Mouse (Mus musculus) adrenal gland, postnatal 4 days (tissue): ENCODE data around the gene Stx19. TPM values are rescaled to one million over a fixed set of nuclear protein-coding genes. Genes with fewer than 3 reads are reported as not detected.

Experiments used
- DNase-seq, 2 experiments: peaks; one replicate each; pipeline ENCODE4 v3.0.0; 2021 to 2022; ENCODE audit warnings: low spot score in 2 of 2, mixed read lengths in 2 of 2
- long read RNA-seq, 2 experiments: library from polyadenylated mRNA; stranded (forward); transcript quantifications; one replicate each; pipeline ENCODE4 v2.0.0; 2021
- total RNA-seq, 2 experiments: library from RNA; stranded (reverse); gene quantifications; 2 replicates each; pipeline ENCODE4 v1.2.3; 2021

Stx19 gene
- not detected for total RNA-seq
- long read RNA-seq, experiment 1: 0 reads
- long read RNA-seq, experiment 2: 0 reads

DNA sequence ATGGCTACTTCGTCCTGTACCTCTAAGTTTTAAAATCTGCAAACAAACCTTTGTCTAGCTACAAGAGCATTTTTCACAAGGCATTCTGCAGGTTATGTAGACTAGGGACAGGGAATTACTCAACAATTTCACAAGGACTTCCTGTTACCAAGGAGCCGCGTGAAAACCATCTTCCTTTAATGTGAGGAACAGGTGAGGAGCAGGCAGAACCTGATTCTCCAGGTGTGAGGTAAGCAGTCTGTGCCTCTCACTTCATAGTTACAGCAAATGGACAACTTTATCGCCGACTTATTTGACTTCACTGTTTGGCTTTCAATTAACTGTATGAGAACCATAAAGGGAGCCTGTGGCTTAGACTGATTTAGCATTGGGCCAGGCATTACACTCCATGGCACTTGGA, at the start of gene Stx19:
TSS of gene Stx19 (plus strand) at position 186 of the 400 bp plus-strand sequence.
- DNase-seq: no peak

DNA sequence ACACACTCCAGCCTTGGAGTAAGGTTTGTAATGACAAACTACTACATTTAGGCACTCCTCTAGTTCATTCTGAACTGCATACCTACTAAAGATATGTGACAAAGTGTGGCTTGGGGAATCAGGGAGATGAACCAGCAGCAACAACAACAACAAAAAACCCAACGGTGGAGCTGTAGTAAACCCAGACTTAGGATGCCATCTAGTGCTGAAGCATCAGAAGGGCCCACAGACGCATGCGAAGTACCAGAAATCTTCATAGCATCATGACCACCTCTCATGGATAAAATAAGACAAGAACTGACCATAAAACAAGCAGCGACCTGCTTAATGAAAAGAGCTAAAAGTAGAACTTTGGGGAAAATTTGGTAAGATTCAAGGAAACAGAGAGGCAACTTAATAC, 41.0 kb upstream of the Stx19 start:
- no peak for DNase-seq

GRCm38 (mm10) chr16:62776034-62776433, 38.4 kb upstream of the Stx19 start:
- no peak for DNase-seq

GRCm38 (mm10) chr16:62778282-62778681, 36.2 kb upstream of the Stx19 start:
- no peak for DNase-seq

DNA sequence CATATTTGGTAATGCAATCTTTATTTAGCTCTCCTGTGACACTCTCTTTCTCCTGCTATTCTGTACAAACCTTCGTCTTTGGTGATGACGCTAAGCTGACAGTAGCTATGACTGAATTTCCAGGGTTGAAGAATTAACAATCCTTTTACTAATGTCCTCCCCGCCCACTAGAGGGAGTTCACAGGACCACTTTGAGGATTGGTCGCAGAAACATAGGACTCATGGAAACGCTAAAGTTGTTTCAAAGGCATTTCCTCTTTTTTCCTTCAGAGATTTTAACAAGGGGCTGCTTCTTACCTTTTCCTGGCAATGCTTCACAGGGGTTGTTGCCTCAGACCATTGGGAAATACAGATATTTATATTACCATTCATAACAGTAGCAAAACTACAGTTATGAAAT, 32.2 kb upstream of the Stx19 start:
- DNase-seq: no peak

- peak; percentile 57 to 78 for DNase-seq
Measured at GRCm38 (mm10) chr16:62786621-62787331, 27.7 kb upstream of the Stx19 start, which contains the start of gene Nsun3. Nsun3 (minus strand) TSS chr16:62786818.

DNA sequence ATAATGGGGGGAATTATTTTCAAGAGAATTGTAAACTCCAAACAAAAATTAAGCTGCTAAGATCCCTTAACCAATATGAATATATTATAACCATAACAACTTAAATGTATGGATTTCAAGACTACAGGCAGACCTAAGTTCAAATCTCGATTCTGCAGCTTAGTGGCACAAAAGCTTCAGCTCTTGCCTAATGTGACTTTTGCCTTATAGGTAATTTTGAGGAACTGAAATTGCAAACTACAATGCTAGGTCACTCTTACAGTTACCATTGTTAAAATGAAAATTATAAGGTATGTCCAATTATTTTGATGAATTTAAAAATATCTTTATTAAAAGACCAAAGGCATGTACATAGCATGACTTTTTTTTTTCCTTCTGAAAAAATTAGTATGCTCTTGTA, 17.9 kb upstream of the Stx19 start:
- no peak for DNase-seq

DNA sequence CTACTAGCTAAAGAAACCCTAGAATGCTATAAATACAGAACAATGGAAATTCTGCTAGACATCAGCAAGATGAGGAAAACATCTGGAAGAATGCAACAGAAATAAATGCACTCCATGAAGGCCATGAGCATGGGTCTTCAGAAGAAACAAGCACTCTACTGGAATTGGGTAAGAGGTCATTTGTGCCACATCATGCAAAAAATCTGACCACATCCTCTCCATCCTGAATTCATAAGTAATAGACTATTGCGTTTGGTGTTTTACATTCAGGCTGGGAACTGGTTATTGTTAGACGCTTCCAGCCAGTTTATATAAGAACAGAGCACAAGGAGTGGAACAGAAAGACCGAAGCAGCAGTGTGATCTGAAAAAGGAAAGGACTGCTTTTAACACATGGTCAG, 15.7 kb upstream of the Stx19 start:
- no peak for DNase-seq

GRCm38 (mm10) chr16:62799426-62799825, 15.1 kb upstream of the Stx19 start:
- no peak for DNase-seq

- DNase-seq: no peak
Measured at GRCm38 (mm10) chr16:62799839-62800238, 14.6 kb upstream of the Stx19 start.

DNA sequence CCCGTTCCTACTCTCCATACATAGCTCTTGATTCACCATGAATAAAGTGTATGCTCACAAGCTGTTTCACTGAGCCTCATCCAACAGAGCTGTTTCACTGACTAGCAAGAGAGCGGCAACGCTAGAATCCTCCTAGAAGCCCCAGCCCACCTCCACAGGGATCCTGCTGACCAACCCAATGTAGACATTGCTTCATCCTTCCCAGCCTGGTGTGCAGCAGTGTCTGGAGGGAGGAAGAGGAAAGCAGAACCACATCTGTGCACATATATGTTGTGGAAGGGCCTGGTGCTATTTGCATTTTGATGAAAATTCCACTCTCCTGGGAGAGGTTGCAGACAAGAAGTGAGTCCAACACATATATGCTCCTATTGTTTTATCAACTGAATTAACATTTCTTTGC, 9.9 kb upstream of the Stx19 start:
- no peak for DNase-seq

- DNase-seq: no peak
Measured at GRCm38 (mm10) chr16:62807249-62807979, 7.1 kb upstream of the Stx19 start.

DNA sequence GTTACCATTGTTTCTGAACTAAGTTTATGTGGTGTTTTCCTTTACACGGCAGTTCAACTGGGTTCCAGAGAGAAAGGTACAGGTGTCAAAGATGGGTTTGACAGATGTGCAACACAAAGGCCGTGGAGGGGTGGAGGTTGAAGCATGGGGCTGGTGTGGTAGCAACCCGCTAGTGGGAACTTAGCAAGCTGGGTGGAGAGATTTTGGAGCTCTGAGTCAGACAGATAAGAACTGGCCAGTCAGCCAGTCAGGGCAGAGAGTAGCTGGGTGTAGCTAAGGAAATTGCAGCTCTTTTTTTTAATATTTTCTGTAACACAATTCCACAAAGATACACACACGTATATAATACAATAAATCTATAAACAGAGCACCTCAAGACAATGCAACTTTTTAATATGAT, 3.6 kb upstream of the Stx19 start:
- DNase-seq: no peak

DNA sequence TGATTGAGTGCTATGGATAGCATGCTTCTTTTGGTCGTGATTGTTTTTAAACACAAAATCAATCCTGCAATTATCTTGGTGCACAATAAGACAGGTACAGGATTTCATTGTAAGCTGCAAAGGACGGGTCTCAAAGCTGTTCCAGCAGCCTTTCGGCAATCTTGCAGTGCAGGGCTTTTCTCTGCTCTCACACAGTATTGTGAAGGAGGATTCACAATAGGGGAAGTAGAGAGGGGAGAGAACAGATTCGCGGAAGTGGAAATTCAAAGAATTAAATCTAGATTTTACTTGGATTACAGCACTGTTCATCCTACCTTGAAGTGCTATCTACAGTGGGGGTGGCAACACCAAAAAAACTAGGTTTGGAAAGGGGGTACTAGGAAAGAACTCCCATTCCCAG, 686 bp upstream of the Stx19 start:
- no peak for DNase-seq

GRCm38 (mm10) chr16:62822472-62822871, 8.0 kb downstream of the Stx19 start:
- no peak for DNase-seq

DNA sequence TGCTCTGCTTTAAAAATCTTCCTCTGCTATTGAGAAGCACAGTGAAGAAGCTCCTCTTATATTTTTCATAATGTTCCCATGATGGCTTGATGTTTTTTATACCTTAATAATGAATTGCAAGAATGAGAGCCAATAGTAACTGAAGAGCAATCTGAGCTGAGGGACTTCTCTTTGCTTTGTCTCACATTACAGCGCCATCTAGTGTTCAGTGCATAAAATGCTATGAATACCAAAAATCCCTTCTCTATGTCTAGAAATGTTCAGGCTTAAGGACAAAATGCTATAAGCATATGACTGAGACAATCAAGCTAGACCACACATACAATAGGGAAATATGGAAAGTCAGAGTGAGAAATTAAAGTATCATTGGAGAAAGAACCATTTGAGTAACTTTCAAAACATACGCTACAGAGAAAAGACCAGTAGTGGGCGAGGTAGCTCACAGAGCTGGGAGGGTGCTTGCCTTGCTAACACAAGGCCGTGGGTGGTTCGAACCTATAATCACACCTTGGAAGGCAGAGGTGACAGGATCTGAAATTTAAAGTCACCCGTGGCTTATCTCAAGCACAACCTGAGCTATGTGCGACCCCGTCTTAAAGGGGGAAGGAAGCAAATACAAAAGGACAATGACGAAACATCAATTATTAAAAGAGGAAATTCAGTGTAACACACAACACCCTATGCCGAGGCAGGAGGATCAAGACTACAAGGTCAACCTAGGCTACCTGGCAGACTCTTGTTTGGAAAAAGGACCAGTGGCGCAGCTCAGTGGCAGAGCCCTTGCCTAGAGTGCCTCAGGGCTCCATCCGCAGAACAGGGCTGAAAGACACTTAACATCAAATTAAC, 11.9 kb downstream of the Stx19 start:
- DNase-seq: no peak

- DNase-seq: no peak
Measured at GRCm38 (mm10) chr16:62832027-62832426, 17.6 kb downstream of the Stx19 start.

GRCm38 (mm10) chr16:62832481-62832880, 18.0 kb downstream of the Stx19 start:
- DNase-seq: peak in 1 of 2 experiments; percentile 10

DNA sequence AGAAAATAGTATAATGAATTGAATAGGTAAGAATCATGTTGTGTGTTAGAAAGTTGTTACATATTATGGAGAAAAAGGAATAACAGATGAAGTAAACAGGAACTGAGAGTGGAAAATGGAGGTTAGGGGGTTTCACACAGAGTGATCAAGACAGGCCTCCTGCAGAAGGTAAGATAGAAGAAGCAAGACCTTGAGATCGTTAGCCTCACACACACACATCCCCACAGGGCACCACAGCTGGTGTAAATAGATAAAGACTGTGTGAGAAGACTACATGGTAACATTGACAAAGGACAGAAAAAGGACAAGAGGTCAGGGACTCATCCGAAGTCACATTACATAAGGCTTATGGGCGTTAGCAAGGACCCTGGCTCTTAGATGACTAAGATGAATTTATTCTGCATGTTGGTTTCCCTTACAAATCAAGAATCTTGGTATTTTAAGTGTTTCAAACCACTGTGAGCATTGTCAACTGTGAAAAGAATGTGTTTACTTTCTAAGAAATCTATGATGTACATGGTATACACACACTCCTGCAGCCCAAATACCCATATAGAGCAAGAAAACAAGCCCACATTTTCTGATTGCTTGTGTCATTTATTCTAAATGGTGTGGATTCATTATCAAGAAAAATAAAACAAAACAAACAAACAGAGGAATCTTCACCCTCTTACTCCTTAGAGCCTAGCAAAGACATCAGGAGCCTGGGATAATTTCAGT, 19.7 kb downstream of the Stx19 start:
- no peak for DNase-seq

DNA sequence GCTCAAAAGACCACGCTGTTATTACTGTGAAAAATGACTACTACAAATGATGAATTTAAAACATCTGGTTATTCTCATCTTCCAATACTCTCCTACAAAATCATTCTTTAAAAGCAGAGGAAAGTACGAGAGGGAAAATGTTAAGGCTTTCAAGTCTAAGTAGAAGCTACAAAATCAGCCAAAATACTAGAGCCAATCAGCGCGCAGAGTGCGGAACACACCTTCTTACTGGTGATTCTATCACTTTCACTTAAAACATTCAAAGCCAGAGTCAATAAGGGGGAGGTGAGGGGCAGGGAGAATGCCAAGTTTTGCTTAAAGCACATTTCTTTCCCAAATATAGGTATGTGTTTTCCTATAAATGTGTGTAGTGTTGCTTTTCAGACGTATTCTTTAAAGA, 30.9 kb downstream of the Stx19 start:
- DNase-seq: no peak
